14 mouse cellular contexts compared by ENCODE assay signal in the genomic region with DNA sequence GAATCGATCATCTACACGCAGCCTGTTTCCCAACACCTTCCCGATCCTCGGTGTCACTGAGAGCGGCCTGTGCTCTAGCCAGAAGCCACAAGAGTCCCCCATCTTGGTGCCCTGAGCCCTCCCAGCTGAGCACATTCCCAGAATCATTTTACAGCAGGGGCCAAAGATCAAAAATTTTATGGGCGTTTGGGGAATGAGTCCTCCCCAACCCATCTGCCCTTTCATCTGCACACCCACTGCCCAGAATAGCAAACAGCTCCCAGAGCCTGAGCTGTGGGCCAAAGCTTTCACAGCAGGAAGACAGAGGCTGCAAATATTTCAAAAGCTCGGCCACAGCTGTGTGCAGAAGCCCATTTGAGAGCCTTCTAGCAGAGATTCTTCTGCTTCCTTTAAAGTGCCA.
DNase-seq lines count a peak whose midpoint lies in the region; ATAC-seq lines count a peak whose summit lies in the region.
"Had no signal": no experiment of that assay in that cellular context is flagged by ENCODE, and none has a peak within 500 bp of the region (broad histone marks: within the 10 kb centered on the region; RNA-seq: fewer than 3 reads in every experiment).

No protein-coding gene starts in this region.

- H3K4me3 ChIP-seq in kidney, embryonic 15.5 days (replicated peaks), result no peak overlapping the region
- H3K4me3 ChIP-seq in limb, embryonic 10.5 days, result no peak overlapping the region
- H3K4me3 ChIP-seq: forebrain, embryonic 12.5 days; stomach, embryonic 15.5 days had no signal

- no peak overlapping the region for H3K4me2 ChIP-seq in kidney, embryonic 15.5 days
- H3K4me2 ChIP-seq: forebrain, embryonic 12.5 days; stomach, embryonic 15.5 days had no signal

- WGBS in kidney, embryonic 15.5 days, result 37% methylated on average over 7 of the region's 7 CpGs
- 64% methylated on average over 7 of the region's 7 CpGs for WGBS in limb, embryonic 10.5 days

- no peak overlapping the region for H3K27ac ChIP-seq in kidney, embryonic 15.5 days
- 0 out of 2 replicates have a peak overlapping the region, but pooled peaks have one; percentile 30 for H3K27ac ChIP-seq in limb, embryonic 10.5 days
- H3K27ac ChIP-seq: forebrain, embryonic 12.5 days; stomach, embryonic 15.5 days had no signal

- peak; percentile 45 for DNase-seq in kidney, adult 11 months
- peak; percentile 36 for DNase-seq in embryo, embryonic 11 days
- peak; percentile 25 for DNase-seq in gastrocnemius, postnatal 14 days
- DNase-seq in limb, embryonic 10.5 days (ENCODE audit: low spot score), result no peak
- no peak for DNase-seq in adrenal gland, adult 2 months
- DNase-seq in spleen, postnatal 14 days (ENCODE audit: low spot score in 2 of 2), result no peak
- DNase-seq: adrenal gland, postnatal 14 days; cerebellum, adult 11 months; heart, postnatal 14 days; right cerebral cortex, adult 18-20 months had no signal

- ATAC-seq in kidney, embryonic 15.5 days (replicated peaks; ENCODE audit: low FRiP score), result no peak

- H3K27me3 ChIP-seq in kidney, embryonic 15.5 days, result no peaks in the 10 kb centered on the region
- H3K27me3 ChIP-seq in limb, embryonic 10.5 days (ENCODE audit: low read depth, poor library complexity, severe bottlenecking), result 0 out of 2 replicates have a peak, but pooled peaks cover 11% of the 10 kb centered on the region
- H3K27me3 ChIP-seq: CH12.LX; forebrain, embryonic 12.5 days; stomach, embryonic 15.5 days had no signal

- H3K9ac ChIP-seq in kidney, embryonic 15.5 days, result no peak overlapping the region
- H3K9ac ChIP-seq: forebrain, embryonic 12.5 days; stomach, embryonic 15.5 days had no signal

- intact Hi-C loops in gastrocnemius, postnatal 14 days (cut with DNase I; ENCODE audit: low total_unique reads), result no loop called here

- H3K9me3 ChIP-seq in kidney, embryonic 15.5 days (replicated peaks), result no peaks in the 10 kb centered on the region
- no peaks in the 10 kb centered on the region for H3K9me3 ChIP-seq in limb, embryonic 10.5 days (replicated peaks)
- H3K9me3 ChIP-seq: forebrain, embryonic 12.5 days; stomach, embryonic 15.5 days had no signal

- peaks cover 24% of the 10 kb centered on the region for H3K4me1 ChIP-seq in kidney, embryonic 15.5 days
- peaks cover 20% of the 10 kb centered on the region for H3K4me1 ChIP-seq in limb, embryonic 10.5 days

- H3K36me3 ChIP-seq in kidney, embryonic 15.5 days, result no peaks in the 10 kb centered on the region
- H3K36me3 ChIP-seq in limb, embryonic 10.5 days, result no peaks in the 10 kb centered on the region
- H3K36me3 ChIP-seq: forebrain, embryonic 12.5 days; stomach, embryonic 15.5 days had no signal

Comparison
In these comparisons a context has a peak if more than half of its experiments do, and no peak if none do; other contexts are left out.
1. DNase-seq: peak in kidney, adult 11 months (single experiment), embryo, embryonic 11 days (single experiment) and gastrocnemius, postnatal 14 days (single experiment); none in limb, embryonic 10.5 days (single experiment), adrenal gland, adult 2 months (single experiment) and spleen, postnatal 14 days (0 of 2).